Mouse (Mus musculus): ENCODE measurements at regions not wholly inside any gene's neighbourhood (a gene's known extent, or its start where the extent isn't known, plus 50 kb on each side); places are given as distances from the start of the nearest gene placed in this dataset.
A peak's percentile ranks its signal among the peaks of the same experiment; 100 is the strongest.

GRCm38 (mm10) chr14:97489427-97490347 is 679.9 kb downstream of the Dach1 start:
- no peak for DNase-seq (ENCODE audit: low spot score)
- Histone ChIP-seq H3K4me2 (replicated peaks; ENCODE audit: low read depth) (no peak overlapping the region), H3K4me3 (ENCODE audit: low read depth, low read length) (no peak overlapping the region), H3K27me3 (ENCODE audit: control insufficient read depth, insufficient read depth, low read length) (no peaks in the 10 kb centered on the region), H3K9me3 (ENCODE audit: control insufficient read depth, low read length) (no peaks in the 10 kb centered on the region), H3K9ac (ENCODE audit: low read length) (no peak overlapping the region), H3K4me1 (replicated peaks; ENCODE audit: control insufficient read depth, insufficient read depth) (no peaks in the 10 kb centered on the region), H3K36me3 (ENCODE audit: control insufficient read depth, insufficient read depth, low read length) (no peaks in the 10 kb centered on the region), H3K27ac (replicated peaks) (no peak overlapping the region)
- WGBS: 84% methylated on average over 10 of the region's 10 CpGs
- no peak for ATAC-seq (ENCODE audit: low FRiP score, low TSS enrichment)
- no peak for TF ChIP-seq EP300 (optimal IDR thresholded peaks at IDR 0.05)
- TF ChIP-seq CTCF (IDR thresholded peaks at IDR 0.05; ENCODE audit: low read depth): no peak

GRCm38 (mm10) chr14:97478236-97478635 is 691.3 kb downstream of the Dach1 start:
- no peaks in the 10 kb centered on the region for H3K9me3 ChIP-seq (ENCODE audit: control insufficient read depth, low read length)
- H3K27me3 ChIP-seq (ENCODE audit: control insufficient read depth, insufficient read depth, low read length): no peaks in the 10 kb centered on the region
- WGBS: 54% methylated on average over 5 of the region's 5 CpGs
- no peak overlapping the region for H3K4me3 ChIP-seq (ENCODE audit: low read depth, low read length)
- no peak overlapping the region for H3K27ac ChIP-seq (replicated peaks)
- ATAC-seq (ENCODE audit: low FRiP score, low TSS enrichment) (no peak), DNase-seq (ENCODE audit: low spot score) (no peak)
- no peaks in the 10 kb centered on the region for H3K4me1 ChIP-seq (replicated peaks; ENCODE audit: control insufficient read depth, insufficient read depth)
- TF ChIP-seq CTCF (IDR thresholded peaks at IDR 0.05; ENCODE audit: low read depth) (no peak), EP300 (optimal IDR thresholded peaks at IDR 0.05) (no peak)
- H3K4me2 ChIP-seq (replicated peaks; ENCODE audit: low read depth): no peak overlapping the region
- H3K9ac ChIP-seq (ENCODE audit: low read length): no peak overlapping the region
- no peaks in the 10 kb centered on the region for H3K36me3 ChIP-seq (ENCODE audit: control insufficient read depth, insufficient read depth, low read length)

GRCm38 (mm10) chr14:97450525-97451235 is 718.9 kb downstream of the Dach1 start:
- Histone ChIP-seq H3K36me3 (ENCODE audit: control insufficient read depth, insufficient read depth, low read length) (no peaks in the 10 kb centered on the region), H3K9ac (ENCODE audit: low read length) (no peak overlapping the region), H3K27ac (replicated peaks) (no peak overlapping the region), H3K27me3 (ENCODE audit: control insufficient read depth, insufficient read depth, low read length) (no peaks in the 10 kb centered on the region), H3K4me2 (replicated peaks; ENCODE audit: low read depth) (no peak overlapping the region), H3K9me3 (ENCODE audit: control insufficient read depth, low read length) (no peaks in the 10 kb centered on the region), H3K4me3 (ENCODE audit: low read depth, low read length) (no peak overlapping the region), H3K4me1 (replicated peaks; ENCODE audit: control insufficient read depth, insufficient read depth) (no peaks in the 10 kb centered on the region)
- WGBS: 79% methylated on average over 7 of the region's 7 CpGs
- no peak for ATAC-seq (ENCODE audit: low FRiP score, low TSS enrichment)
- TF ChIP-seq EP300 (optimal IDR thresholded peaks at IDR 0.05) (no peak), CTCF (IDR thresholded peaks at IDR 0.05; ENCODE audit: low read depth) (no peak)
- DNase-seq (ENCODE audit: low spot score): no peak

GRCm38 (mm10) chr14:97448617-97449016 is 720.9 kb downstream of the Dach1 start:
- Histone ChIP-seq H3K4me2 (replicated peaks; ENCODE audit: low read depth) (no peak overlapping the region), H3K4me1 (replicated peaks; ENCODE audit: control insufficient read depth, insufficient read depth) (no peaks in the 10 kb centered on the region), H3K36me3 (ENCODE audit: control insufficient read depth, insufficient read depth, low read length) (no peaks in the 10 kb centered on the region), H3K4me3 (ENCODE audit: low read depth, low read length) (no peak overlapping the region), H3K9me3 (ENCODE audit: control insufficient read depth, low read length) (no peaks in the 10 kb centered on the region), H3K27ac (replicated peaks) (no peak overlapping the region), H3K9ac (ENCODE audit: low read length) (no peak overlapping the region), H3K27me3 (ENCODE audit: control insufficient read depth, insufficient read depth, low read length) (no peaks in the 10 kb centered on the region)
- ATAC-seq (ENCODE audit: low FRiP score, low TSS enrichment): no peak
- no peak for DNase-seq (ENCODE audit: low spot score)
- TF ChIP-seq EP300 (optimal IDR thresholded peaks at IDR 0.05): no peak
- TF ChIP-seq CTCF (IDR thresholded peaks at IDR 0.05; ENCODE audit: low read depth): no peak
- WGBS: 55% methylated on average over 2 of the region's 2 CpGs

- no peak for ATAC-seq (ENCODE audit: low FRiP score, low TSS enrichment)
- Histone ChIP-seq H3K9ac (ENCODE audit: low read length) (no peak overlapping the region), H3K27me3 (ENCODE audit: control insufficient read depth, insufficient read depth, low read length) (no peaks in the 10 kb centered on the region), H3K4me1 (replicated peaks; ENCODE audit: control insufficient read depth, insufficient read depth) (no peaks in the 10 kb centered on the region), H3K9me3 (ENCODE audit: control insufficient read depth, low read length) (no peaks in the 10 kb centered on the region), H3K36me3 (ENCODE audit: control insufficient read depth, insufficient read depth, low read length) (no peaks in the 10 kb centered on the region), H3K4me3 (ENCODE audit: low read depth, low read length) (no peak overlapping the region), H3K27ac (replicated peaks) (no peak overlapping the region), H3K4me2 (replicated peaks; ENCODE audit: low read depth) (no peak overlapping the region)
- no peak for DNase-seq (ENCODE audit: low spot score)
- TF ChIP-seq EP300 (optimal IDR thresholded peaks at IDR 0.05) (no peak), CTCF (IDR thresholded peaks at IDR 0.05; ENCODE audit: low read depth) (peak; percentile 45)
- 84% methylated on average over 1 of the region's 1 CpGs for WGBS
Measured at GRCm38 (mm10) chr14:97446793-97447192, 722.8 kb downstream of the Dach1 start.

GRCm38 (mm10) chr14:97440326-97440725 is 729.2 kb downstream of the Dach1 start:
- DNase-seq (ENCODE audit: low spot score) (no peak), ATAC-seq (ENCODE audit: low FRiP score, low TSS enrichment) (no peak)
- H3K4me3 ChIP-seq (ENCODE audit: low read depth, low read length): no peak overlapping the region
- no peaks in the 10 kb centered on the region for H3K36me3 ChIP-seq (ENCODE audit: control insufficient read depth, insufficient read depth, low read length)
- H3K4me2 ChIP-seq (replicated peaks; ENCODE audit: low read depth): no peak overlapping the region
- H3K27ac ChIP-seq (replicated peaks): no peak overlapping the region
- no peaks in the 10 kb centered on the region for H3K27me3 ChIP-seq (ENCODE audit: control insufficient read depth, insufficient read depth, low read length)
- TF ChIP-seq CTCF (IDR thresholded peaks at IDR 0.05; ENCODE audit: low read depth): no peak
- no peak for TF ChIP-seq EP300 (optimal IDR thresholded peaks at IDR 0.05)
- no peak overlapping the region for H3K9ac ChIP-seq (ENCODE audit: low read length)
- 61% methylated on average over 6 of the region's 6 CpGs for WGBS
- H3K4me1 ChIP-seq (replicated peaks; ENCODE audit: control insufficient read depth, insufficient read depth): no peaks in the 10 kb centered on the region
- no peaks in the 10 kb centered on the region for H3K9me3 ChIP-seq (ENCODE audit: control insufficient read depth, low read length)
